In the genomic region with DNA sequence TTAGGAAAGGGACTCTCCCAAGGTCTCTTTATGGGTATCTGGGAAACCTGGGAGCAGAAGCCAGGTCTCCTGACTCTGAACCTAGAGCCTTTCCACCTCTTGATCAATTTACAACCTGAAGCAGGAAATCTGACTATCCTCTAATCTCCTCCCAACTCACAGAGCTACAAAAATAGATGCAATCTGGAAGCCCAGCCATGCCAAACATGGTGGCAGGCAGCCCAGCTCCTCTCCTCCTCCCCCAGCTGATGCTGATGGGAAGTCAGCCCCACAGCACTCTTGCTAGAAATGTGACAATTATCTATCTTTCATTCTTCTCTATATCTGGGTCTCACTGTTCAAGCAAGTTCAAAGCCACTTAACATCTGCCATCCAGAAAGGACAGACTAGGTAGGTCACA, we compare ENCODE assay signal across 12 mouse cellular contexts.
DNase-seq lines count a peak whose midpoint lies in the region; ATAC-seq lines count a peak whose summit lies in the region.
"Had no signal": no experiment of that assay in that cellular context is flagged by ENCODE, and none has a peak within 500 bp of the region (broad histone marks: within the 10 kb centered on the region; RNA-seq: fewer than 3 reads in every experiment).

No protein-coding gene starts in this region.

- intact Hi-C loops in left cerebral cortex, postnatal 25 days (cut with DNase I) = no loop called here

- H3K4me1 ChIP-seq in kidney, embryonic 15.5 days = no peaks in the 10 kb centered on the region

- no peaks in the 10 kb centered on the region for H3K27me3 ChIP-seq in kidney, embryonic 15.5 days

- no peaks in the 10 kb centered on the region for H3K9me3 ChIP-seq in kidney, embryonic 15.5 days (replicated peaks)
- H3K9me3 ChIP-seq: G1E had no signal

- no peak overlapping the region for H3K27ac ChIP-seq in kidney, embryonic 15.5 days

- DNase-seq in cerebellum, adult 11-12 months = peak; percentile 92
- peak; percentile 96 to 97 for DNase-seq in cerebellum, postnatal 14 days
- DNase-seq in layer of hippocampus, adult 11-12 months (ENCODE audit: low spot score) = peak; percentile 83
- DNase-seq in left cerebral cortex, postnatal 25 days (ENCODE audit: low spot score in 2 of 2) = peak; percentile 61 to 93
- no peak for DNase-seq in kidney, postnatal 10 days
- DNase-seq in spleen, postnatal 10 days (ENCODE audit: low spot score in 2 of 2) = no peak
- DNase-seq: adrenal gland, postnatal 36 days; kidney, postnatal 25 days; lung, postnatal 10 days had no signal

- no peak overlapping the region for H3K9ac ChIP-seq in kidney, embryonic 15.5 days

- no peak overlapping the region for H3K4me2 ChIP-seq in kidney, embryonic 15.5 days

- no peaks in the 10 kb centered on the region for H3K36me3 ChIP-seq in kidney, embryonic 15.5 days
- H3K36me3 ChIP-seq: G1E had no signal

- H3K4me3 ChIP-seq in kidney, embryonic 15.5 days (replicated peaks) = no peak overlapping the region

- ATAC-seq in kidney, embryonic 15.5 days (replicated peaks; ENCODE audit: low FRiP score) = no peak
- no peak for ATAC-seq in megakaryocyte, adult 5-6 weeks (ENCODE audit: poor library complexity, severe bottlenecking)

Comparison
In these comparisons a context has a peak if more than half of its experiments do, and no peak if none do; other contexts are left out.
1. DNase-seq: peak in cerebellum, adult 11-12 months (single experiment), cerebellum, postnatal 14 days (2 of 2), layer of hippocampus, adult 11-12 months (single experiment) and left cerebral cortex, postnatal 25 days (2 of 2); none in kidney, postnatal 10 days (single experiment) and spleen, postnatal 10 days (0 of 2).